Mouse (Mus musculus) spleen, postnatal 36 days (tissue): ENCODE data around the gene Gm42906.

ENCODE experiments used
- DNase-seq, 2 experiments: peaks; one replicate each; pipeline ENCODE4 v3.0.0; 2022; ENCODE audit warnings: low spot score in 2 of 2, mixed read lengths in 1 of 2

Gm42906 gene

GRCm38 (mm10) chr5:151428113-151428756 is at the start of gene Gm42906:
Gene Gm42906, minus strand, starts transcription at chr5:151428163.
- no peak for DNase-seq

- DNase-seq = no peak
These were observed 17.7 kb upstream of the Gm42906 start for GRCm38 (mm10) chr5:151445695-151446094.

DNA sequence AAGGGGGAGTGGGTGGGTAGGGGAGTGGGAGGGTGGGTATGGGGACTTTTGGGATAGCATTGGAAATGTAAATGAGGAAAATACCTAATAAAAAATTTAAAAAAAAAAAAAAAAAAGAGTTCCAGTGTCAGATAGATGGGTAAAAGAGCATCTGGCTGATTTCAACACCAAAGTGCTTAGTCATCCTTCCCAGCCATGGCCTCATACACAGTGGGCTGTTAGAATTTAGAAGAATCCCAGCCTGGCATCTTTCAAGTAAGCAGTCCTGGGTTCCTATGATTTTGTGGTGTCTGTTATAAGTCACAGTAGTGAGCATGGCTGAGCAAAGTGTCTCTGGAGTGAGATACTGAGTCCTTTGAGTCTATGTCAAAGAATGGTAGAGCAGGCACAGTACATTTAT is 7.1 kb upstream of the Gm42906 start:
- no peak for DNase-seq

DNA sequence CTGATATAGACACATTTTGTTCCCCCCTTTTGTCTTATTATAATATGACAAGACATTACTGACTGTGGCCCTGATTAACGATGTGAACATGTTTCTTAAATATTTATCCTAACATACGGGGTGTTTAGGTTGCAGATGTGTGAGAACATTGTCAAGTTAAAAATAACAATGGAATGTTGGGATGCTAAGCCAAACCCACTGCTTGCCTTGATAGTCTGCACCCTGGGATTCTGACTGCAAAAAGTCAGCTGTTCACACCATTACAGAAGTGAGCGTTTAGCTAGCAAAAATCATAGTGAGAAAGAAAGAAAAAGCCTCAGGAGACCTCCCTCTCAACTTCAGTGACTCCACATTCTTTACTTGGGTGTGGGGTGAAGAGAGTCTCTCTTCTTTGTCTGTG is 1.5 kb downstream of the Gm42906 start:
- no peak for DNase-seq

DNA sequence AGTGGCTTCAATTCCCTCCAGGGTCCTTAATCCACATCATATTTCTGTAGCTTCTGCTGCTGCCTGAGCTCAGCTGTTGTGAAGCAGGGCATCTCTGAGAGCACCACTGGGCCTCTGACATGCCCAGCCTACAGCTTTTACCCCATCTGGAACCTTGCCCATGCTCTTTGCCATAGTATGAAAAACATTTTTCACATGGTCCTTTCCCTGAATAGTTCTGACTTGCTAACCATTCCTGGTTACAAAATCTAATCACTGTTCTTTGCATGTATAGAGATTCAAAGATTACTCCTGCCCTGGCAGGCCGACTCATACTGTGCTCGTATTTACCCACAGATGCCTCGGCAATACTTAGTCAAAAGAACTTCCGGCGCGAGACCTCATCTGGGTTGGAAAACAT is 5.3 kb downstream of the Gm42906 start:
- no peak for DNase-seq

DNA sequence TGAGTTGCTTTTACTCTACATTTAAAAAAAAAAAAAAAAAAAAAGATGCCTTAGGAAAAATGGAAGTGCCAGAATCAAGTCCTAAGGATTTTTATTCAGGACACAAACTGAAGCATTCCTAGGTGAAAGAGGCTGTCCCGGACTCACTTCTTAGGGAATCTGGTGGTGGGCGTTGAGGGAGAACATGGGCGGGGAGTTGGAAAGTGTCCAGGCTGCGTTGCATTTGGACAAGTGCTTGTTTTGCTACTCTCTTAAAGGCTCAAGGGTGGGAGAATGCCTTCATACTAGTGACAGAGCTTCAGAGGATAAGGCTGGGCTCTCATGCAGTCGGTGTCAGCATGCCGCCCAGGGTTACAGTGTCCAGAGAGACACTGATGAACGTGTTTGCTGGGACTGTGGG is 6.1 kb downstream of the Gm42906 start:
- DNase-seq = no peak

DNA sequence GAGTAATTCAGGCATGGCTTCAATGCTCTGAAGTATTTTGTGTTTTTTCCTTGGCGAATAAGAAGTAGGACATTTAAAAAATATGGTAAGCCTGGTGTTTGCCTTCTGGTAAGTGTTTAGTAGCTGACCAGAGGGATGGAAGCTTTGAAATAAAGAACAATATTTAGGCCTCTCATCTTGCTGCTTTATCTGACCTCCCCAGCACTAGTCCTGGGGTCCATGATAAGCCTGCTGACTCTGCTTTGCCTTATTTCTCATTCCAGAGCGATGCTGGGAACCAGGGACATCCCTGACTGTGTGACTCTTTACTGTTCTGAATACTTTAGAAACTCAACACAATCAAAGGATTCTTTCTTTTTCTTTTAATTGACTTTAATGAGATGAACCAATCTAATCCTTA is 9.4 kb downstream of the Gm42906 start:
- DNase-seq = no peak

- DNase-seq = no peak
These were observed 10.4 kb downstream of the Gm42906 start for GRCm38 (mm10) chr5:151417421-151418038.

GRCm38 (mm10) chr5:151416988-151417387 is 11.0 kb downstream of the Gm42906 start:
- no peak for DNase-seq

- DNase-seq = no peak
These were observed 14.3 kb downstream of the Gm42906 start for GRCm38 (mm10) chr5:151413617-151414016.

DNA sequence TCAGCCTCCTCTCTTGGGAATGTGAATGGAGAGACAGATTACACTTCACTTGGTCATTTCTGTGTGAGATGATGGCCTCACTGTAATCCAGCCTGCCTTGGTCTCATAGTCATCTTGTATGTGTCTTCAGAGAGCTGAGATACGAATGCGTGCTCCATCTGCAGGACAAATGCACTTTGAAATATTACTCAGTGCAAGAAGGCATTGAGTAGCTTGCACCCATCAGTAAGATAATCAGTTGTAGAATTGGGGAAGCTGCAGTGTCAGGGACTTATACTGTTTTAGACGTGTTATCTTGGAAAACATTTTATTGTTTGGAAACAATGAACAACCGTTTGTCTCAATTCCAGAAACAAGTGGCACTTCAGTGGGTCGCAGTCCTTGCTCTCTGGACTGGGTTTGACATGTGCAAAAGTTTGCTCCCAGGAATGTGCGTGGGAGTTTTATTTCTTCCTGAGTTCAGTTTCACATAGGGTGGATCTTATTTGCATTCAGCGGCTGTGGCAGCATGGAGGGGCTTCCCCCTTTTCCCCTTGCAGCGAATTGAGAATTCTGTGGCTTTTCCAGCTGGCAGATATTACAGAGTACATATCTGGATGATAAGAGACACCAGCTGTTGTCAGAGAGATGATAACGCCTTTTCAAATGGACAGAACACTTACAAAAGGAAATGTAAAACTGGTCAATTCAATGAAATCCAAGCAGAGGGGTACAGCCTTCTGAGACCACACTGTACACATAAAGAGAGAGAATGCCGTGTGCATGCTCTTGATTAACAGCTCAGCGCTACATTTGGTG is 15.1 kb downstream of the Gm42906 start:
- no peak for DNase-seq

GRCm38 (mm10) chr5:151410006-151410405 is 18.0 kb downstream of the Gm42906 start:
- no peak for DNase-seq

GRCm38 (mm10) chr5:151409282-151409681 is 18.7 kb downstream of the Gm42906 start:
- no peak for DNase-seq

DNA sequence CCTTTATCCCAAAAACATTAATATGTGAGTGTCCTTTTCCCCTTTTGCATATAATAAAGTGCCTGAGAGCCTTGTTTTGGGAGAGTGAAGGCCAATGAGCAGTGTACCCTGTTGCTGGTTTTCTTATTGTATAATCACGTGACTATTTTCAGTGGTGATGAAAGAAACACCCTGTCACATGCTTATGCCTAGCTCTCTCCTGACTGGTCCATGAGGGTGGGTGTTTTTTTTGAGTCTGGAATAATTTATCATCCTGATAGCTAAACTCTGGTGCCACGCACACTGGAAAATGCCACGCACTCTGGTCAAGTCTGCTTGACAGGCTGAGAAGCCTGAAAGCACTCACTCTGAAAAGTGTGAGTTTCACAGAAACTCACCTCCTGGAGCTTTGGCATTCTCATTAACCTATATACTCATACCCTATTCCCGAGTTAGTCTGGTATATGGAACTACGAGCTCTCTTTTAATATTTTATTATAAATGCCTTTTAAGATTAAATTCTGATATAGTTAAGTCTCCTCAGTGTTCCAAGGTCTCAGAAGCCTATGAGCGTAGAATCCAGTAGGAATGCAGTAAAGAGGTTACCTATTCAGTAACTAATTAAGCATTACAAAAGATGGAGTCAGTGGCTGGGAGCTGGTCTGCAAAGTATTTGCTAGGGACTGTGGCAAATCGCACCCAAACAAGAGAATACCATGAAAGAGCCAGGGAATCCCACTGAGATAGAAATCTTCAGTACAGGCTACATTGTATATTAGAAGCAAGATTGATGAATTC is 19.7 kb downstream of the Gm42906 start:
- DNase-seq = no peak

DNA sequence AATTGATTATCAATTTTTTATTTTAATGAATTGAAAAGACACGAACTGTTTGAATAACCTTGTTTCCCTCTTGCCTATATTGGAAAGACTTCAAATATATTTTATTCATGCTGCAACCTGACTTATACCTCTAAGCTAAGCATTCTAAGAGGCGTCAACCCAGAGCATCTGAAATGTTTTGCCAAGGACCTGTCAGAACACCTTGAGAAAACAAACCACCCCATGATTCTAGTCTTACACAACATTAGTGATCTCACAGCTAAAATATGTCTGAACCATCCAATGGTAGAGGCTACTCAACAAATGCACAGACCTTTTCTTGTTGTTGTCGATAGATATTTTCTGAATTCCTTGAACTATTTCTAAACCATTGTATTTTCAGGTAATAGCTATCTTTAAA is 20.5 kb downstream of the Gm42906 start:
- DNase-seq = no peak

DNA sequence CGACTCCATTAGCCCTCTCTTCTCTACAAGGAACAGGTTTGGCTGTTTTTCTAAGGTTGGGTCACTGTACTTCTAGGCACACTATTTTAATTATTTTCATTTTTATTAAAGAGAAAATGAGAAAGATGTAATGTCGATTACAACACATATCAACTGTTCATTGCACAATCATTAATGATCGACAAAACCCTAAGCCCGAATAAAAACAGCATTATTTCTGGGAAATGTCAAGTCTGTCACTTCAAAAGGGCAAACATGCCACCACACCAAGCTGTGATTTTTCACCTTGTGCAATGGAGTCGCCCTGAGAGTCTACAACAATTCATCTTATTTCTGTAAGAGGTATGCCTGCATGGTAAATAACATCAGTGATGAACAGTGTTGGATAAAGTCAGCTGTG is 21.7 kb downstream of the Gm42906 start:
- DNase-seq = no peak

DNA sequence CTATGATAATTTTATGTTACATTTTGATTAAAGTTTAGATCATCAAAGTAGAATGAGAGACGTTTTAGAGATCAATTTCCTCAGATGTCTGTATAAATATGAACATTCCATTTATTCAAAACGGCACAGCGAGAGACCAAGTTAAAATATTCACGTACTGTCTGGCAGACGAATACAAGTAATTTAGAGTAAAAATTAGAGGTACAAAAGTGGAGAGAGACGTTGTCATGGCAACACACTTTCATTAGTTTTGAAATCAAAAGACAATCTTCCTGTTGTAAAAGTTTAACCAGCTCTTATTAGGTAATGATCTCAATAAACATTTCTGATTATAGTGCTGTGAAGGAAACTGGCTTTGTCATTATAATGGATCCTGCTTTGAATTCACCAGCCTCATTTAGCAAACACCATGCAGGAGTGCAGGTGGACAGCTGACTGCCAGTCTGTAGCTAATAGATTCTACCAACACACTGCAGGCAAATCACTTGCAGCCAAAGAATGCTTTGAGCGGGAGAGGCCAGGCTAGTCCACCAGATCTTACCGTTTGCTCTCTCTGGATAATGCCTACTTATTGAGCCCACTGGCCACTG is 22.6 kb downstream of the Gm42906 start:
- no peak for DNase-seq

DNA sequence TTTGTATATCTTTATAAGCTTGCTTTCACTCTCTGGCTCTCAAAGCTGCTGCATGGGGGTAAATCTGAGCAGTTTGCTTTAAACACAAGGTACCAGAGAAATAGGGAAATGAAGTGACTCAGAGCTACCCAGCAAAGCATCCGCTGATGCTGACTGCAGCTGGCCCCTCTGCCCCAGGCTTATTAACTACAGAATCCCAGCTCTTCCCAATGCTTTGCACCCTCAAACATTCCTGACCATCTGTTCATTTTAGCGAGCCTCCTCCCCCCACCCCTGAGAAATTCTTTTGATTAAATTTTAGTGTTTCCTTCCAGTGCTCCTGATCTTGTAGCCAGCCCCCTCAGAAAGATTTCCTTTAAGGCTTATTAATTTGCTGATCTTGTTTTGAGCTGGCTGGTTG is 24.4 kb downstream of the Gm42906 start:
- DNase-seq = no peak

DNA sequence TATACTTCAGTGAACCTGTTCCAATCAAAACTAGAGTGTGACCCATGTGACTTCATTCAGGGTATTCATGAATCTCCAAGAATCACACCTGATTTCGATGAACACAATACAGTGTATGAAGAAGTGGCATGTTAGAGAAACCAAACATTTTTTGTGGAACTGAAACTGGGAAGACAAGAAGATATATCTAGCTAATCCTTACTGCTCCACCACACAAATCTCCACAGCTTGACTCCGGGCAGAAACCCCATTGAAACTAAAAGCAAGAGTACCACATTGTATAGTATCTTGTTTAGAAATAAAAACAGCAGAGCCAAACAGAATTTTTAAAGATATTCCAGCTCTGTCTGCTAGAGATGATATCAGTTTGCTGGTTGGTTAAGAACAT is 27.4 kb downstream of the Gm42906 start:
- no peak for DNase-seq

DNA sequence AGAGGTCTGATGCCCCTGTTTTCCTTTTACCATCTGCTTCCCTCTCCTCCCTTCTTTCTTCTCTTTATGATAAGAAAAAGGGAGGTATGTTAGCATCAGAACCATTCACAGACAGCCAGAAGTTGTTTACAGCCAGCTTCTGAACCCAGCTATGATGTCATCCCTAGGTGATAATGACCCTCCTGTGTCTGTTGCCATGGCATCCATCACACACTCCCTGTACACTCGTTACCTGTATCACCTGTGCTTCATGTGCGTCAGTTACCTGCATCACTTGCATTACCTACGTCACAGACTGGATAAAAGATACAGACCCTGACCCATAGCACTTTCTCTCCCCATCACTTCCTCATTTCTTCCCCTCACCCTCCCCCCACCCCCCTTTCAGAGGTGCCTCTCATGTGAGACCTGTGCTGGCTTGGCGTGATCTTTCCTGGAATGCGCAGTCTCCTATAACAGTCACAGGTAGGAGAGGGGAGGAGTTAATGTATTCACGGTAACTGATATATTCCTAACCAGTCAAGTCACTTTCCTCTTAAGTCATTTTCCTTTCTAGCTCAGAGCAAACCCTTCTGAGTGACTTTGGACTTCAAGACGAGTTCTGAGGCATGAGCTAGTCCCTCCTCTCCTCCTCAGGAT is 27.9 kb downstream of the Gm42906 start:
- DNase-seq = no peak

DNA sequence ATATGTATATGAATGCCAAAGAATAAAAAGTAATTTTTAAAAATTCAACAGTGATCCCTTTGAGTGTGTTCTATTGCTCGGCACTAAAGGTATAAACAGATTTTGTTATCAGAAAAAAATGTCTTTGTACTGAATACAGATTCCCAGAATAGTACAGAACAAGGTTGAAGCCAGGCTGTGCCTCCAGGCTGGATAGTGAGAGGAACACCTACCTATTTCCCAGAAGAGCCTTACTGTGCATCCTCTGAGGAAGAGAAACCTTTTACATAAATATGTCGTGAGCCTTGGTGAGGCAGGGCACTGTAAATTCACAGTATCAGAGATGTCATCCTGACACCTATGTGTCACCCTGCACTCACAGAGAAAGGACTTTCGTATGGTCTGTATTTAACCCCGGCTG is 31.8 kb downstream of the Gm42906 start:
- no peak for DNase-seq
